Mouse (Mus musculus) intestine, postnatal 0 days (tissue): ENCODE results near the gene Atp2a1. TPM values are rescaled to one million over a fixed set of nuclear protein-coding genes. Genes with fewer than 3 reads are reported as not detected.

ENCODE experiments used
- ATAC-seq: fragments of 200-750 bp; cut with Nextera tagmentation; 2 replicates; pipeline ENCODE4 v1.8.0; 2017; ENCODE audit warnings: mild to moderate bottlenecking, moderate TSS enrichment, moderate library complexity
- H3K27ac ChIP-seq: fragments of 300-500 bp; sonication (generic); 2 replicates; pipeline ENCODE4 v1.5.1; 2014; ENCODE audit warnings: mild to moderate bottlenecking, low read depth, low read length, moderate library complexity
- H3K27me3 ChIP-seq: fragments of 300-500 bp; sonication (generic); replicated peaks from 2 replicates; pipeline ENCODE4 v1.6.1; 2014; ENCODE audit warnings: low read length, mixed read lengths; ENCODE audit not compliant: control insufficient read depth, insufficient read depth
- H3K36me3 ChIP-seq: fragments of 300-500 bp; sonication (generic); 2 replicates; pipeline ENCODE4 v1.6.1; 2014; ENCODE audit warnings: mild to moderate bottlenecking, moderate library complexity; ENCODE audit not compliant: control insufficient read depth, insufficient read depth
- H3K4me1 ChIP-seq: fragments of 300-500 bp; sonication (generic); replicated peaks from 2 replicates; pipeline ENCODE4 v1.6.1; 2014; ENCODE audit warnings: antibody characterized with exemption, low read length, mixed read lengths; ENCODE audit not compliant: control insufficient read depth, insufficient read depth
- H3K4me2 ChIP-seq: fragments of 300-500 bp; sonication (generic); replicated peaks from 2 replicates; pipeline ENCODE4 v1.6.1; 2014; ENCODE audit warnings: low read depth, mild to moderate bottlenecking, moderate library complexity
- H3K4me3 ChIP-seq: fragments of 300-500 bp; sonication (generic); 2 replicates; pipeline ENCODE4 v1.5.1; 2014; ENCODE audit warnings: low read depth, low read length
- H3K9ac ChIP-seq: fragments of 300-500 bp; sonication (generic); 2 replicates; pipeline ENCODE4 v1.6.1; 2014; ENCODE audit warnings: mild to moderate bottlenecking, low read depth, low read length
- H3K9me3 ChIP-seq: fragments of 300-500 bp; sonication (generic); 2 replicates; pipeline ENCODE4 v1.6.1; 2016; ENCODE audit warnings: mixed run types; ENCODE audit not compliant: control insufficient read depth
- CTCF ChIP-seq: sonication (generic); IDR thresholded peaks from 2 replicates; pipeline ENCODE4 v1.5.1; 2016; ENCODE audit warnings: low read depth, mild to moderate bottlenecking, control low read depth, antibody characterized with exemption, moderate library complexity
- WGBS: fragments of 180-500 bp; shearing (Covaris S2); extraction: QIAGEN DNeasy Blood & Tissue Kit; methylation state at CpG from one replicate; pipeline ENCODE4 v1.1.7; 2014; 5-methylcytosine and 5-hydroxymethylcytosine counted together
- polyA plus RNA-seq: library from polyadenylated mRNA; unstranded; fragments of >200 nt; fragmentation: Nextera tagmentation; extraction: Ambion mirVana; gene quantifications from 2 replicates; pipeline ENCODE4 v1.2.1, GENCODE M21; 2015

Gene Atp2a1
- polyA plus RNA-seq, 1 experiment from 2014 or later, result 0.05 TPM

- peak; percentile 89 for ATAC-seq
- peak within 1 kb of the TSS; percentile 94 for H3K27ac ChIP-seq
- H3K4me1 ChIP-seq, result peaks cover 3% of the 10 kb centered on the region; the same call in 1 of the 2 replicates
- H3K9ac ChIP-seq, result peak within 1 kb of the TSS; percentile 90
- peaks cover 27% of the 10 kb centered on the region for H3K36me3 ChIP-seq
- peak within 1 kb of the TSS; percentile 91 for H3K4me2 ChIP-seq
- peak within 1 kb of the TSS; percentile 92 for H3K4me3 ChIP-seq
- H3K9me3 ChIP-seq, result no peaks in the 10 kb centered on the region
- no peaks in the 10 kb centered on the region for H3K27me3 ChIP-seq
- peak; percentile 64 for TF ChIP-seq CTCF
- under 1% methylated on average over 53 of the region's 53 CpGs for WGBS
Observed at GRCm38 (mm10) chr7:126474993-126475581, 12.2 kb upstream of the Atp2a1 start, which contains the start of gene Sh2b1. TSS of gene Sh2b1 (minus strand) at chr7:126475424.

- H3K27ac ChIP-seq, result peak overlapping the region; percentile 94
- peak overlapping the region; percentile 91 for H3K4me2 ChIP-seq
- 0% methylated on average over 25 of the region's 27 CpGs for WGBS
- peaks cover 3% of the 10 kb centered on the region; the same call in 1 of the 2 replicates for H3K4me1 ChIP-seq
- H3K4me3 ChIP-seq, result peak overlapping the region; percentile 92
- TF ChIP-seq CTCF, result no peak
- peak; percentile 12; the same call in 1 of the 2 replicates for ATAC-seq
- H3K36me3 ChIP-seq, result peaks cover 32% of the 10 kb centered on the region
- no peaks in the 10 kb centered on the region for H3K9me3 ChIP-seq
- H3K9ac ChIP-seq, result peak overlapping the region; percentile 90
- no peaks in the 10 kb centered on the region for H3K27me3 ChIP-seq
Observed at GRCm38 (mm10) chr7:126474486-126474955, 11.6 kb upstream of the Atp2a1 start.

- peaks cover 41% of the 10 kb centered on the region for H3K36me3 ChIP-seq
- no peak for ATAC-seq
- H3K4me2 ChIP-seq, result peak overlapping the region; percentile 91
- H3K4me3 ChIP-seq, result peak overlapping the region; percentile 92
- no peak overlapping the region for H3K27ac ChIP-seq
- peaks cover 3% of the 10 kb centered on the region; the same call in 1 of the 2 replicates for H3K4me1 ChIP-seq
- WGBS, result 77% methylated on average over 9 of the region's 9 CpGs
- no peaks in the 10 kb centered on the region for H3K27me3 ChIP-seq
- H3K9ac ChIP-seq, result no peak overlapping the region
- no peak for TF ChIP-seq CTCF
- H3K9me3 ChIP-seq, result no peaks in the 10 kb centered on the region
Observed at GRCm38 (mm10) chr7:126473470-126474086, 10.7 kb upstream of the Atp2a1 start.

- H3K27me3 ChIP-seq, result no peaks in the 10 kb centered on the region
- no peak overlapping the region for H3K9ac ChIP-seq
- no peak for ATAC-seq
- no peak overlapping the region for H3K27ac ChIP-seq
- no peak overlapping the region for H3K4me2 ChIP-seq
- WGBS, result 95% methylated on average over 16 of the region's 16 CpGs
- no peaks in the 10 kb centered on the region for H3K9me3 ChIP-seq
- peaks cover 50% of the 10 kb centered on the region for H3K36me3 ChIP-seq
- peaks cover 3% of the 10 kb centered on the region; the same call in 1 of the 2 replicates for H3K4me1 ChIP-seq
- no peak overlapping the region for H3K4me3 ChIP-seq
- TF ChIP-seq CTCF, result no peak
Observed at GRCm38 (mm10) chr7:126472713-126473112, 9.8 kb upstream of the Atp2a1 start.

GRCm38 (mm10) chr7:126472306-126472705 lies 9.4 kb upstream of the Atp2a1 start:
- 80% methylated on average over 13 of the region's 13 CpGs for WGBS
- Histone ChIP-seq H3K4me1 (peaks cover 3% of the 10 kb centered on the region; the same call in 1 of the 2 replicates), H3K4me2 (no peak overlapping the region), H3K36me3 (peaks cover 54% of the 10 kb centered on the region), H3K4me3 (no peak overlapping the region), H3K9me3 (no peaks in the 10 kb centered on the region), H3K27me3 (no peaks in the 10 kb centered on the region), H3K9ac (no peak overlapping the region), H3K27ac (no peak overlapping the region)
- TF ChIP-seq CTCF, result no peak
- no peak for ATAC-seq

- Histone ChIP-seq H3K27me3 (no peaks in the 10 kb centered on the region), H3K4me3 (no peak overlapping the region), H3K4me1 (peaks cover 3% of the 10 kb centered on the region; the same call in 1 of the 2 replicates), H3K36me3 (peaks cover 59% of the 10 kb centered on the region), H3K9me3 (no peaks in the 10 kb centered on the region), H3K27ac (peak overlapping the region; percentile 7; the same call in 1 of the 2 replicates), H3K9ac (no peak overlapping the region), H3K4me2 (no peak overlapping the region)
- TF ChIP-seq CTCF, result no peak
- ATAC-seq, result no peak
- WGBS, result 87% methylated on average over 4 of the region's 4 CpGs
Observed at GRCm38 (mm10) chr7:126471853-126472252, 8.9 kb upstream of the Atp2a1 start.
